15 mouse cellular contexts compared by ENCODE assay signal in genomic region chr4:48037646-48038045, GRCm38 (mm10). TPM values are rescaled to one million over a fixed set of nuclear protein-coding genes. Genes with fewer than 3 reads are reported as not detected.
"Had no signal": no experiment of that assay in that cellular context is flagged by ENCODE, and none has a peak within 500 bp of the region (broad histone marks: within the 10 kb centered on the region; RNA-seq: fewer than 3 reads in every experiment).

No protein-coding gene starts in this region.

- DNase-seq: kidney, adult 8-10 months; kidney, postnatal 25 days; lung, adult 2 months; lung, postnatal 10 days; right cerebral cortex, adult 18-20 months; right cerebral cortex, postnatal 25 days; thymus, postnatal 36 days had no signal

- H3K27ac ChIP-seq: left cerebral cortex, adult 2 months; liver, embryonic 15.5 days; macrophage; midbrain, embryonic 13.5 days; neural tube, embryonic 15.5 days had no signal

- H3K9ac ChIP-seq: liver, embryonic 15.5 days; midbrain, embryonic 13.5 days; neural tube, embryonic 15.5 days had no signal

- H3K4me2 ChIP-seq: liver, embryonic 11.5 days; liver, embryonic 15.5 days; midbrain, embryonic 13.5 days; neural tube, embryonic 15.5 days had no signal

- H3K36me3 ChIP-seq: liver, embryonic 15.5 days; midbrain, embryonic 13.5 days; neural tube, embryonic 15.5 days had no signal

- H3K9me3 ChIP-seq: liver, embryonic 15.5 days; megakaryocyte, embryonic 14.5 days; midbrain, embryonic 13.5 days; neural tube, embryonic 15.5 days had no signal

- ATAC-seq: midbrain, embryonic 13.5 days had no signal

- H3K4me3 ChIP-seq: left cerebral cortex, adult 2 months; liver, embryonic 15.5 days; megakaryocyte, embryonic 14.5 days; midbrain, embryonic 13.5 days; myocyte; neural tube, embryonic 15.5 days had no signal

RNA-seq across cellular contexts. Expression of gene Nr4a3, which starts 7.3 kb away (rescaled TPM):
- polyA plus RNA-seq: liver, embryonic 15.5 days had no signal
